Mouse (Mus musculus): ENCODE results near the gene Cacna2d3.

DNA sequence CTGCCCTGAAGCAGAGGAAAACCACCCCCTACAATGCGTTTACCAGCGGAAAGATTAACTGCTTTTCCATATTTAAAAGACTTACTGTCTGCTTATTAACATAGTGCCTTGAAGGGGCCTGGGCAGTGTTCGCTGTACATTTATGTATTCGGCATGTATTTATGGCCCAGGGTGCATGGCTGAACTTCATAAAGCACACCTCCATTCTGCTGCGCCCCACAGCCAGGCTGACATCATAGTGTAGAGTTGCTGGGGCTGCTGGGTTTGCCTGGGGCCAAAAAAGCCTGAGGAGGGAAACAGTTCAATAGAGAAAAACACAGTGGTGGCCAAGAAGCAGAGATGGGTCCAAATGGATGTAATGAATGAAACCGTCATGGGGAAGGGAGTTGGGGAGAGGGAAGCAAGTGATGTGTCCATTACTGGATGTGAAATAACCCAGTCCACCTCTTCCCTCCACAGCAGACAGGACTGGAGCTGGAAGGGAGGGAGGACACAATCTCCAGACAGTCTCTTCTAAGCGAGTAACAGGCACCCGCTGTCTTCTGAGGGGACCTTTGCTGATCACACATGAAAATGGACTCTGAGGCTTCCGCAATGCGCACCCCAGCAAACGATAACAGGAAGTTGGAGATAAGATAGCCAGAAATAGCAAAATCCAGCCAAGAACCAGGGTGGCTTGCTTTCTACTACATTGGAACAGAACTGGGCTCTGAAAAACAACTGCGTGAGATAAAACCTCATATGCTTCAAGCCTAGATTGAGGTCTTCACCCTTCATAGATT is 798.3 kb downstream of the Cacna2d3 start:
- TF ChIP-seq CTCF (IDR thresholded peaks at IDR 0.05; ENCODE audit: insufficient read depth, low read depth, low read length) (no peak), POLR2A (IDR thresholded peaks at IDR 0.05; ENCODE audit: insufficient read depth, low read depth, low read length) (no peak)

Measured in olfactory bulb, adult 2 months (tissue).